Mouse (Mus musculus) bone marrow macrophage, adult 2 months (primary cell): ENCODE results near the gene Camk2g.

ENCODE experiments used
- CTCF ChIP-seq: IDR thresholded peaks from 2 replicates; pipeline ENCODE4 v1.5.1; 2012; ENCODE audit warnings: low read depth, mild to moderate bottlenecking, low read length, moderate library complexity
- POLR2A ChIP-seq: IDR thresholded peaks from 2 replicates; pipeline ENCODE4 v1.6.1; 2012; ENCODE audit warnings: mild to moderate bottlenecking, low read depth, low read length, borderline replicate concordance

DNA sequence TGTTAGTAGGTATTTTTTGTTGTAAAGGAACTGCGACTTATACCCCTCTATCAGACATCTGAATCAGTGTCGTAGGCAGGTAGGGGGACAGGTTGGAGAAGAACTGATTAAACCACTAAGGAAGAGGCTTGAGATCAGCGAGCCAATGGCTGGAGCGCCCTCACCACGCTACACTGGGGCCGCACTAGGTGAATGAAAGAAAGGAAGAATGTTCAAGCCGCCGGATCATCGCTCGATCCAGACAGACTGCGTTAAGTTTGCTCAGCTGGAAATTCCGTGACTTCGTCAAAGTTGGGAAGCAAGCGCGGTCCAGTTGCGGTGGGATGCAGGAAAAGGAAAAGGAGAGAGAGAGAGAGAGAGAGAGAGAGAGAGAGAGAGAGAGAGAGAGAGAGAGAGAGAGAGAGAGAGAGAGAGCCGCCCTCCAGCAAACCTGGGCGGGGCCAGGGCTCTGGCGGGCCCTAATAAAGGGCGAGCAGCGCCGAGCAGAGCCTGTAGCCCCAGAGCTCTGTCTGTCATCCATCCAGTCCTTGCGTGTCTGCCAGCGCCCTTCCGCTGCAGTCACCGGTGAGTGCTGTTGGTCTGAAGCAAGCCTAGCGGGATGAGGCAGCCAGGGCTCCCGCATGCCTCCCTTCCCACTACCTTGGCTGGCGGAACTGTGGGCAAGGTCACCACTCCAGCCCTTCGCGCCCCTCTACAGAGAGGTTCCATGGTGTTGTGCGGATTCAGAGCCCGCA lies 42.5 kb upstream of the Camk2g start, which contains the start of gene Plau:
- TF ChIP-seq POLR2A (peak; percentile 89; the same call in 1 of the 2 replicates), CTCF (no peak)
